ENCODE assay signal across 23 mouse cellular contexts in genomic region chr9:70544831-70545230, GRCm38 (mm10). TPM values are rescaled to one million over a fixed set of nuclear protein-coding genes. Genes with fewer than 3 reads are reported as not detected.
DNase-seq lines count a peak whose midpoint lies in the region; ATAC-seq and TF ChIP-seq lines count a peak whose summit lies in the region.
"Had no signal": no experiment of that assay in that cellular context is flagged by ENCODE, and none has a peak within 500 bp of the region (broad histone marks: within the 10 kb centered on the region; RNA-seq: fewer than 3 reads in every experiment).

No protein-coding gene starts in this region.

- TF ChIP-seq POLR2A in testis, adult 2 months (IDR thresholded peaks at IDR 0.05; ENCODE audit: control insufficient read depth, low read depth, low read length) = no peak
- TF ChIP-seq POLR2A in myocyte (IDR thresholded peaks at IDR 0.05; ENCODE audit: insufficient read length, low read depth) = no peak

- no peaks in the 10 kb centered on the region for H3K9me3 ChIP-seq in liver, embryonic 12.5 days (replicated peaks)
- H3K9me3 ChIP-seq in liver, postnatal 0 days (ENCODE audit: low read length) = no peaks in the 10 kb centered on the region
- H3K9me3 ChIP-seq in liver, embryonic 15.5 days (replicated peaks) = no peaks in the 10 kb centered on the region
- H3K9me3 ChIP-seq in liver, embryonic 11.5 days (ENCODE audit: control insufficient read depth, low read length) = no peaks in the 10 kb centered on the region
- no peaks in the 10 kb centered on the region for H3K9me3 ChIP-seq in hindbrain, embryonic 16.5 days (ENCODE audit: control insufficient read depth, low read length)
- H3K9me3 ChIP-seq: embryonic facial prominence, embryonic 10.5 days; embryonic facial prominence, embryonic 12.5 days; forebrain, embryonic 13.5 days; forebrain, embryonic 15.5 days; G1E had no signal

- no peak for ATAC-seq in liver, embryonic 12.5 days
- ATAC-seq in liver, postnatal 0 days = no peak
- no peak for ATAC-seq in liver, embryonic 15.5 days (ENCODE audit: insufficient read depth)
- no peak for ATAC-seq in liver, embryonic 11.5 days (replicated peaks; ENCODE audit: low FRiP score)
- ATAC-seq in hindbrain, embryonic 16.5 days = no peak
- ATAC-seq: activated CD4-positive, CD25-positive, alpha-beta regulatory T cell, adult 4 months; forebrain, embryonic 13.5 days; forebrain, embryonic 15.5 days; Patski had no signal

- no peak overlapping the region for H3ac ChIP-seq in myocyte (ENCODE audit: control insufficient read depth, insufficient read length)

- no peak overlapping the region for H3K9ac ChIP-seq in liver, embryonic 12.5 days
- no peak overlapping the region for H3K9ac ChIP-seq in liver, postnatal 0 days (replicated peaks)
- no peak overlapping the region for H3K9ac ChIP-seq in liver, embryonic 15.5 days
- H3K9ac ChIP-seq in liver, embryonic 11.5 days (ENCODE audit: low read depth, low read length) = no peak overlapping the region
- H3K9ac ChIP-seq in hindbrain, embryonic 16.5 days (ENCODE audit: low read depth, low read length) = no peak overlapping the region
- H3K9ac ChIP-seq: embryonic facial prominence, embryonic 12.5 days; forebrain, embryonic 15.5 days had no signal

- H3K27me3 ChIP-seq in liver, embryonic 12.5 days (replicated peaks) = no peaks in the 10 kb centered on the region
- H3K27me3 ChIP-seq in liver, postnatal 0 days (ENCODE audit: insufficient read depth, low read length) = no peaks in the 10 kb centered on the region
- no peaks in the 10 kb centered on the region for H3K27me3 ChIP-seq in liver, embryonic 15.5 days
- no peaks in the 10 kb centered on the region for H3K27me3 ChIP-seq in liver, embryonic 11.5 days (replicated peaks; ENCODE audit: control insufficient read depth, insufficient read depth, low read length)
- H3K27me3 ChIP-seq in testis, adult 2 months (ENCODE audit: control insufficient read depth, insufficient read depth, low read length) = no peaks in the 10 kb centered on the region
- no peaks in the 10 kb centered on the region for H3K27me3 ChIP-seq in myocyte (ENCODE audit: control insufficient read depth, insufficient read depth, insufficient read length)
- H3K27me3 ChIP-seq in hindbrain, embryonic 16.5 days (replicated peaks; ENCODE audit: control insufficient read depth, insufficient read depth, low read length) = no peaks in the 10 kb centered on the region
- H3K27me3 ChIP-seq: embryonic facial prominence, embryonic 12.5 days; forebrain, embryonic 13.5 days; forebrain, embryonic 15.5 days; Patski had no signal

- DNase-seq in liver, postnatal 0 days = no peak
- no peak for DNase-seq in liver, embryonic 11.5 days (ENCODE audit: low spot score)
- DNase-seq in testis, postnatal 14 days (ENCODE audit: low spot score) = no peak
- DNase-seq: adrenal gland, adult 8-10 months; adrenal gland, postnatal 14 days; adrenal gland, postnatal 36 days; cerebellum, adult 11-12 months; cerebellum, adult 2 months; cerebellum, adult 9-10 months; cerebellum, postnatal 10 days; cerebellum, postnatal 25 days had no signal

- peaks cover 25% of the 10 kb centered on the region for H3K4me1 ChIP-seq in liver, embryonic 12.5 days
- H3K4me1 ChIP-seq in liver, postnatal 0 days (ENCODE audit: insufficient read depth) = peaks cover 10% of the 10 kb centered on the region
- H3K4me1 ChIP-seq in liver, embryonic 15.5 days (replicated peaks) = peaks cover 23% of the 10 kb centered on the region
- H3K4me1 ChIP-seq in liver, embryonic 11.5 days (replicated peaks; ENCODE audit: control insufficient read depth, insufficient read depth, low read length) = peaks cover 10% of the 10 kb centered on the region
- no peaks in the 10 kb centered on the region; the same call in 1 of the 2 replicates for H3K4me1 ChIP-seq in testis, adult 2 months (ENCODE audit: control insufficient read depth, insufficient read depth, low read length)
- H3K4me1 ChIP-seq in hindbrain, embryonic 16.5 days (ENCODE audit: control insufficient read depth, insufficient read depth, low read depth, low read length) = peaks cover 15% of the 10 kb centered on the region

- H3K4me3 ChIP-seq in liver, embryonic 12.5 days = no peak overlapping the region
- no peak overlapping the region for H3K4me3 ChIP-seq in liver, postnatal 0 days (ENCODE audit: low read depth, low read length)
- no peak overlapping the region for H3K4me3 ChIP-seq in liver, embryonic 15.5 days (replicated peaks)
- H3K4me3 ChIP-seq in liver, embryonic 11.5 days (ENCODE audit: low read depth, low read length) = no peak overlapping the region
- H3K4me3 ChIP-seq in testis, adult 2 months (ENCODE audit: control insufficient read depth, low read depth, low read length) = peak overlapping the region; percentile 44
- peak overlapping the region; percentile 77 for H3K4me3 ChIP-seq in myocyte
- no peak overlapping the region for H3K4me3 ChIP-seq in hindbrain, embryonic 16.5 days (ENCODE audit: low read length)

- 0 out of 2 replicates have a peak overlapping the region, but pooled peaks have one; percentile 98 for H3K4me2 ChIP-seq in liver, embryonic 12.5 days
- no peak overlapping the region for H3K4me2 ChIP-seq in liver, postnatal 0 days (ENCODE audit: low read depth, low read length)
- H3K4me2 ChIP-seq in liver, embryonic 15.5 days = peak overlapping the region; percentile 91
- no peak overlapping the region for H3K4me2 ChIP-seq in liver, embryonic 11.5 days
- peak overlapping the region; percentile 80 for H3K4me2 ChIP-seq in myocyte (ENCODE audit: low read depth)
- no peak overlapping the region for H3K4me2 ChIP-seq in hindbrain, embryonic 16.5 days (ENCODE audit: low read length)

- no peak for TF ChIP-seq CTCF in liver, postnatal 0 days (IDR thresholded peaks at IDR 0.05; ENCODE audit: low read depth)
- no peak for TF ChIP-seq CTCF in testis, adult 2 months (IDR thresholded peaks at IDR 0.05; ENCODE audit: control insufficient read depth, insufficient read depth, insufficient replicate concordance, low read depth, low read length)

- peaks cover 27% of the 10 kb centered on the region for H3K36me3 ChIP-seq in liver, embryonic 12.5 days
- peaks cover 5% of the 10 kb centered on the region; the same call in 1 of the 2 replicates for H3K36me3 ChIP-seq in liver, postnatal 0 days (replicated peaks; ENCODE audit: insufficient read depth, low read length)
- H3K36me3 ChIP-seq in liver, embryonic 15.5 days (replicated peaks) = peaks cover 10% of the 10 kb centered on the region; the same call in 1 of the 2 replicates
- H3K36me3 ChIP-seq in liver, embryonic 11.5 days (ENCODE audit: control insufficient read depth, insufficient read depth, low read length) = no peaks in the 10 kb centered on the region; the same call in 1 of the 2 replicates
- peaks cover 3% of the 10 kb centered on the region for H3K36me3 ChIP-seq in testis, adult 2 months (ENCODE audit: control insufficient read depth, insufficient read depth, low read length)
- peaks cover 13% of the 10 kb centered on the region for H3K36me3 ChIP-seq in myocyte (ENCODE audit: control insufficient read depth, insufficient read depth)
- H3K36me3 ChIP-seq in hindbrain, embryonic 16.5 days (ENCODE audit: control insufficient read depth, insufficient read depth, low read length) = no peaks in the 10 kb centered on the region
- H3K36me3 ChIP-seq: forebrain, embryonic 15.5 days had no signal

- peaks cover 65% of the 10 kb centered on the region for H3K79me2 ChIP-seq in myocyte (ENCODE audit: control insufficient read depth, insufficient read depth)

- 45% methylated on average over 1 of the region's 1 CpGs for WGBS in liver, embryonic 12.5 days (ENCODE audit: insufficient replicate concordance)
- WGBS in liver, postnatal 0 days (ENCODE audit: insufficient replicate concordance) = 64% methylated on average over 1 of the region's 1 CpGs
- 19% methylated on average over 1 of the region's 1 CpGs for WGBS in liver, embryonic 15.5 days (ENCODE audit: insufficient replicate concordance)
- WGBS in liver, embryonic 11.5 days = 63% methylated on average over 1 of the region's 1 CpGs
- 70% methylated on average over 1 of the region's 1 CpGs for WGBS in hindbrain, embryonic 16.5 days

- no peak overlapping the region for H3K27ac ChIP-seq in liver, embryonic 12.5 days
- no peak overlapping the region for H3K27ac ChIP-seq in liver, postnatal 0 days (ENCODE audit: low read depth)
- no peak overlapping the region for H3K27ac ChIP-seq in liver, embryonic 15.5 days (replicated peaks)
- no peak overlapping the region for H3K27ac ChIP-seq in liver, embryonic 11.5 days (ENCODE audit: low read depth, low read length)
- H3K27ac ChIP-seq in testis, adult 2 months (ENCODE audit: control insufficient read depth, insufficient read depth, low read depth, low read length) = no peak overlapping the region
- H3K27ac ChIP-seq in hindbrain, embryonic 16.5 days (ENCODE audit: low read depth, low read length) = no peak overlapping the region
- H3K27ac ChIP-seq: embryonic facial prominence, embryonic 10.5 days; embryonic facial prominence, embryonic 12.5 days; forebrain, embryonic 13.5 days; forebrain, embryonic 15.5 days had no signal

- no peak for TF ChIP-seq EP300 in liver, postnatal 0 days (IDR thresholded peaks at IDR 0.05; ENCODE audit: low read depth)

TF ChIP-seq in myocyte, 11 proteins besides CTCF, POLR2A, EP300 and RAD21:
- no peak for TF ChIP-seq SRF (IDR thresholded peaks at IDR 0.05; ENCODE audit: control insufficient read depth, insufficient read length, low read depth)
- peak in 1 of 3 experiments; percentile 24 for TF ChIP-seq MYOD1 (IDR thresholded peaks at IDR 0.05; ENCODE audit: control insufficient read depth in 1 of 3, insufficient read length in 2 of 3, low read depth in 2 of 3)
- TF ChIP-seq REST (IDR thresholded peaks at IDR 0.05; ENCODE audit: insufficient read depth, insufficient read length) = no peak

RNA-seq across cellular contexts. Expression of gene Sltm, which starts 2.3 kb away (rescaled TPM):
- polyA plus RNA-seq in liver, embryonic 12.5 days (2016; fragmentation: Nextera tagmentation; extraction: Ambion mirVana) = 30.7 and 32.3 TPM in 2 replicates
- 12.3 and 12.4 TPM in 2 replicates for polyA plus RNA-seq in liver, postnatal 0 days (2015; fragmentation: Nextera tagmentation; extraction: Ambion mirVana)
- 14.8 and 15.6 TPM in 2 replicates for polyA plus RNA-seq in liver, embryonic 15.5 days (2015; fragmentation: Nextera tagmentation; extraction: Ambion mirVana)
- polyA plus RNA-seq in liver, embryonic 11.5 days (2014; fragmentation: Nextera tagmentation; extraction: Ambion mirVana) = 47.1 and 51.2 TPM in 2 replicates
- polyA plus RNA-seq in testis, adult 2 months (2012; rRNA removed) = 32.3 and 34.5 TPM in 2 replicates
- polyA plus RNA-seq in myocyte (2012; fragmentation: generic; extraction: Trizol) = 10.8 TPM
- polyA plus RNA-seq in hindbrain, embryonic 16.5 days (2015; fragmentation: Nextera tagmentation; extraction: Ambion mirVana) = 49.0 and 55.6 TPM in 2 replicates

RNA-seq across cellular contexts. Expression of gene Rnf111, which starts 41.3 kb away (rescaled TPM):
- polyA plus RNA-seq in liver, embryonic 12.5 days (2016; fragmentation: Nextera tagmentation; extraction: Ambion mirVana) = 13.8 and 15.0 TPM in 2 replicates
- 7.2 TPM in 2 replicates for polyA plus RNA-seq in liver, postnatal 0 days (2015; fragmentation: Nextera tagmentation; extraction: Ambion mirVana)
- polyA plus RNA-seq in liver, embryonic 15.5 days (2015; fragmentation: Nextera tagmentation; extraction: Ambion mirVana) = 8.0 and 9.7 TPM in 2 replicates
- 22.9 and 23.3 TPM in 2 replicates for polyA plus RNA-seq in liver, embryonic 11.5 days (2014; fragmentation: Nextera tagmentation; extraction: Ambion mirVana)
- 25.7 and 26.9 TPM in 2 replicates for polyA plus RNA-seq in testis, adult 2 months (2012; rRNA removed)
- 9.9 TPM for polyA plus RNA-seq in myocyte (2012; fragmentation: generic; extraction: Trizol)
- polyA plus RNA-seq in hindbrain, embryonic 16.5 days (2015; fragmentation: Nextera tagmentation; extraction: Ambion mirVana) = 23.2 and 28.2 TPM in 2 replicates

Comparison
In these comparisons a context has a peak if more than half of its experiments do, and no peak if none do; other contexts are left out.
1. H3K4me2 ChIP-seq: peak in liver, embryonic 12.5 days (single experiment), liver, embryonic 15.5 days (single experiment) and myocyte (single experiment); none in liver, postnatal 0 days (single experiment), liver, embryonic 11.5 days (single experiment) and hindbrain, embryonic 16.5 days (single experiment).
2. H3K4me3 ChIP-seq: peak in testis, adult 2 months (single experiment) and myocyte (single experiment); none in liver, embryonic 12.5 days (single experiment), liver, postnatal 0 days (single experiment), liver, embryonic 15.5 days (single experiment), liver, embryonic 11.5 days (single experiment) and hindbrain, embryonic 16.5 days (single experiment).